Mouse (Mus musculus): ENCODE results near the gene Tekt5. TPM values are rescaled to one million over a fixed set of nuclear protein-coding genes. Genes with fewer than 3 reads are reported as not detected.

Gene Tekt5
- polyA plus RNA-seq (2015; fragmentation: Nextera tagmentation; extraction: Ambion mirVana): 0.27 and 0.35 TPM in 2 replicates

GRCm38 (mm10) chr16:10394699-10395540, at the start of gene Tekt5:
TSS of gene Tekt5 (minus strand) at chr16:10395490.
- Histone ChIP-seq H3K4me2 (ENCODE audit: low read depth, low read length) (peak within 1 kb of the TSS; percentile 76), H3K4me3 (ENCODE audit: low read length) (peak within 1 kb of the TSS; percentile 37), H3K27me3 (replicated peaks; ENCODE audit: control insufficient read depth, insufficient read depth, low read length) (no peaks in the 10 kb centered on the region), H3K27ac (ENCODE audit: low read length) (no peak within 1 kb of the TSS), H3K4me1 (ENCODE audit: control insufficient read depth, insufficient read depth, low read length) (no peaks in the 10 kb centered on the region), H3K9ac (ENCODE audit: low read depth, low read length) (peak within 1 kb of the TSS; percentile 41), H3K9me3 (ENCODE audit: control insufficient read depth, low read length) (no peaks in the 10 kb centered on the region), H3K36me3 (ENCODE audit: control insufficient read depth, insufficient read depth, low read length) (no peaks in the 10 kb centered on the region)
- peak; percentile 77 for ATAC-seq
- WGBS: 5% methylated on average over 37 of the region's 37 CpGs

GRCm38 (mm10) chr16:10443723-10444122, 48.4 kb upstream of the Tekt5 start:
- Histone ChIP-seq H3K9ac (ENCODE audit: low read depth, low read length) (no peak overlapping the region), H3K36me3 (ENCODE audit: control insufficient read depth, insufficient read depth, low read length) (no peaks in the 10 kb centered on the region), H3K9me3 (ENCODE audit: control insufficient read depth, low read length) (no peaks in the 10 kb centered on the region), H3K27me3 (replicated peaks; ENCODE audit: control insufficient read depth, insufficient read depth, low read length) (no peaks in the 10 kb centered on the region), H3K4me3 (ENCODE audit: low read length) (no peak overlapping the region), H3K4me2 (ENCODE audit: low read depth, low read length) (no peak overlapping the region), H3K27ac (ENCODE audit: low read length) (no peak overlapping the region), H3K4me1 (ENCODE audit: control insufficient read depth, insufficient read depth, low read length) (peaks cover 4% of the 10 kb centered on the region; the same call in 1 of the 2 replicates)
- no peak for ATAC-seq

GRCm38 (mm10) chr16:10441761-10442160, 46.5 kb upstream of the Tekt5 start:
- Histone ChIP-seq H3K27ac (ENCODE audit: low read length) (no peak overlapping the region), H3K9me3 (ENCODE audit: control insufficient read depth, low read length) (no peaks in the 10 kb centered on the region), H3K4me1 (ENCODE audit: control insufficient read depth, insufficient read depth, low read length) (no peaks in the 10 kb centered on the region), H3K4me2 (ENCODE audit: low read depth, low read length) (no peak overlapping the region), H3K9ac (ENCODE audit: low read depth, low read length) (no peak overlapping the region), H3K27me3 (replicated peaks; ENCODE audit: control insufficient read depth, insufficient read depth, low read length) (no peaks in the 10 kb centered on the region), H3K4me3 (ENCODE audit: low read length) (no peak overlapping the region), H3K36me3 (ENCODE audit: control insufficient read depth, insufficient read depth, low read length) (no peaks in the 10 kb centered on the region)
- no peak for ATAC-seq
- WGBS: 86% methylated on average over 4 of the region's 4 CpGs

GRCm38 (mm10) chr16:10441328-10441727, 46.0 kb upstream of the Tekt5 start:
- H3K4me3 ChIP-seq (ENCODE audit: low read length): no peak overlapping the region

DNA sequence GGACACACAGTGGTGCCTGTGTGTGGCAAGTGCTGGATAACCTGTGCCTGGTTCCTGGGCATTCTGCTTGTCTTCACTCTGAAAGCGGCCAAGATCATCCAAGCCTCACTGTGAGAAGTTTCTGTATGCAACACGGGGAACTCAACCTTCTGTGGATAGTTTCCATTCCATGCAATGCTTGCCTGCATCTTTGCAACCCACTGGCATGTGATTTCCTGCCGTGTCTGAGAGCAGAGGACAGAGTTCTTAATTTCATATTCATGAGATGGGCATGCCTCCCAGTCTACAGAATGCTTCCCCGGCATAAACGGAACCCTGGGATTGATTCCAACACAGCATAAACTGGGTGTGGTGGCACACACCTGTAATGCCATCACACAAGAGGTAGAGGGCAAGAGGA, 42.8 kb upstream of the Tekt5 start:
- WGBS: 82% methylated on average over 5 of the region's 5 CpGs
- no peak for ATAC-seq
- no peak overlapping the region for H3K27ac ChIP-seq (ENCODE audit: low read length)

More at GRCm38 (mm10) chr16:10441328-10441727, 46.0 kb upstream of the Tekt5 start:
- no peaks in the 10 kb centered on the region for H3K36me3 ChIP-seq (ENCODE audit: control insufficient read depth, insufficient read depth, low read length)
- no peaks in the 10 kb centered on the region for H3K9me3 ChIP-seq (ENCODE audit: control insufficient read depth, low read length)
- no peak for ATAC-seq
- H3K4me1 ChIP-seq (ENCODE audit: control insufficient read depth, insufficient read depth, low read length): no peaks in the 10 kb centered on the region
- H3K9ac ChIP-seq (ENCODE audit: low read depth, low read length): no peak overlapping the region
- no peaks in the 10 kb centered on the region for H3K27me3 ChIP-seq (replicated peaks; ENCODE audit: control insufficient read depth, insufficient read depth, low read length)
- 81% methylated on average over 6 of the region's 6 CpGs for WGBS
- no peak overlapping the region for H3K4me2 ChIP-seq (ENCODE audit: low read depth, low read length)
- no peak overlapping the region for H3K27ac ChIP-seq (ENCODE audit: low read length)

GRCm38 (mm10) chr16:10436166-10436565, 40.9 kb upstream of the Tekt5 start:
- ATAC-seq: peak; percentile 59; the same call in 1 of the 2 replicates
- H3K4me2 ChIP-seq (ENCODE audit: low read depth, low read length): no peak overlapping the region
- H3K4me3 ChIP-seq (ENCODE audit: low read length): no peak overlapping the region
- H3K27ac ChIP-seq (ENCODE audit: low read length): no peak overlapping the region
- H3K27me3 ChIP-seq (replicated peaks; ENCODE audit: control insufficient read depth, insufficient read depth, low read length): no peaks in the 10 kb centered on the region
- no peak overlapping the region for H3K9ac ChIP-seq (ENCODE audit: low read depth, low read length)
- 70% methylated on average over 6 of the region's 6 CpGs for WGBS
- H3K4me1 ChIP-seq (ENCODE audit: control insufficient read depth, insufficient read depth, low read length): no peaks in the 10 kb centered on the region
- no peaks in the 10 kb centered on the region for H3K9me3 ChIP-seq (ENCODE audit: control insufficient read depth, low read length)
- no peaks in the 10 kb centered on the region for H3K36me3 ChIP-seq (ENCODE audit: control insufficient read depth, insufficient read depth, low read length)

More for the DNA sequence above, 42.8 kb upstream of the Tekt5 start:
- Histone ChIP-seq H3K36me3 (ENCODE audit: control insufficient read depth, insufficient read depth, low read length) (no peaks in the 10 kb centered on the region), H3K9me3 (ENCODE audit: control insufficient read depth, low read length) (no peaks in the 10 kb centered on the region), H3K4me3 (ENCODE audit: low read length) (no peak overlapping the region), H3K4me2 (ENCODE audit: low read depth, low read length) (no peak overlapping the region), H3K27me3 (replicated peaks; ENCODE audit: control insufficient read depth, insufficient read depth, low read length) (no peaks in the 10 kb centered on the region), H3K9ac (ENCODE audit: low read depth, low read length) (no peak overlapping the region), H3K4me1 (ENCODE audit: control insufficient read depth, insufficient read depth, low read length) (no peaks in the 10 kb centered on the region)

GRCm38 (mm10) chr16:10433344-10433743, 38.1 kb upstream of the Tekt5 start:
- no peaks in the 10 kb centered on the region for H3K9me3 ChIP-seq (ENCODE audit: control insufficient read depth, low read length)
- H3K27ac ChIP-seq (ENCODE audit: low read length): no peak overlapping the region
- H3K9ac ChIP-seq (ENCODE audit: low read depth, low read length): no peak overlapping the region
- no peaks in the 10 kb centered on the region for H3K36me3 ChIP-seq (ENCODE audit: control insufficient read depth, insufficient read depth, low read length)
- 85% methylated on average over 5 of the region's 5 CpGs for WGBS
- H3K4me2 ChIP-seq (ENCODE audit: low read depth, low read length): no peak overlapping the region
- ATAC-seq: no peak
- no peaks in the 10 kb centered on the region for H3K27me3 ChIP-seq (replicated peaks; ENCODE audit: control insufficient read depth, insufficient read depth, low read length)
- H3K4me3 ChIP-seq (ENCODE audit: low read length): no peak overlapping the region
- H3K4me1 ChIP-seq (ENCODE audit: control insufficient read depth, insufficient read depth, low read length): no peaks in the 10 kb centered on the region

GRCm38 (mm10) chr16:10432387-10432786, 37.1 kb upstream of the Tekt5 start:
- no peaks in the 10 kb centered on the region for H3K36me3 ChIP-seq (ENCODE audit: control insufficient read depth, insufficient read depth, low read length)
- H3K27ac ChIP-seq (ENCODE audit: low read length): no peak overlapping the region
- H3K27me3 ChIP-seq (replicated peaks; ENCODE audit: control insufficient read depth, insufficient read depth, low read length): no peaks in the 10 kb centered on the region
- no peak overlapping the region for H3K4me2 ChIP-seq (ENCODE audit: low read depth, low read length)
- no peak for ATAC-seq
- no peak overlapping the region for H3K9ac ChIP-seq (ENCODE audit: low read depth, low read length)
- H3K4me3 ChIP-seq (ENCODE audit: low read length): no peak overlapping the region
- no peaks in the 10 kb centered on the region for H3K9me3 ChIP-seq (ENCODE audit: control insufficient read depth, low read length)
- WGBS: 87% methylated on average over 4 of the region's 4 CpGs
- H3K4me1 ChIP-seq (ENCODE audit: control insufficient read depth, insufficient read depth, low read length): no peaks in the 10 kb centered on the region

DNA sequence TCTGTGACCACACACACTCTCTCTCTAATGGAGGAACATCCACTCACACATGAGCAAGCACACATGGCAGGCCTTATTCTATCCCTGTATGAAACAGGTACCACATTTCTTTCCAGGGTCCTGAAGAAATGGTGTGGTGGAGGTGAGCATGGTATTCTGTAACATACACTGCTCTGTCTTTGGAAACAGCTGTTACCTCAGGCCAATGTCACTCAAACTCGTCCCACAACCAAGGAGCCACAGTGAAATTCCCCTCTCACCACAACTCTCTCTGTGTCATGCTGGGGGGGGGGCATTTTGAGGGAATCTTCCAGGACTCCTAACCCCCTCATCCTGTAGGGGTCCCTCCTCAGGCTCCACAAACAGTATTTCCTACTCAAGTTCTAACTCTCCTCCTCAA, 36.6 kb upstream of the Tekt5 start:
- WGBS: 76% methylated on average over 1 of the region's 1 CpGs
- H3K27ac ChIP-seq (ENCODE audit: low read length): no peak overlapping the region
- no peak overlapping the region for H3K4me3 ChIP-seq (ENCODE audit: low read length)
- H3K9me3 ChIP-seq (ENCODE audit: control insufficient read depth, low read length): no peaks in the 10 kb centered on the region
- H3K36me3 ChIP-seq (ENCODE audit: control insufficient read depth, insufficient read depth, low read length): no peaks in the 10 kb centered on the region
- ATAC-seq: no peak
- H3K4me2 ChIP-seq (ENCODE audit: low read depth, low read length): no peak overlapping the region
- H3K27me3 ChIP-seq (replicated peaks; ENCODE audit: control insufficient read depth, insufficient read depth, low read length): no peaks in the 10 kb centered on the region
- H3K4me1 ChIP-seq (ENCODE audit: control insufficient read depth, insufficient read depth, low read length): no peaks in the 10 kb centered on the region
- no peak overlapping the region for H3K9ac ChIP-seq (ENCODE audit: low read depth, low read length)
